Mouse (Mus musculus): ENCODE measurements around the gene Timm13.

The Timm13 gene

DNA sequence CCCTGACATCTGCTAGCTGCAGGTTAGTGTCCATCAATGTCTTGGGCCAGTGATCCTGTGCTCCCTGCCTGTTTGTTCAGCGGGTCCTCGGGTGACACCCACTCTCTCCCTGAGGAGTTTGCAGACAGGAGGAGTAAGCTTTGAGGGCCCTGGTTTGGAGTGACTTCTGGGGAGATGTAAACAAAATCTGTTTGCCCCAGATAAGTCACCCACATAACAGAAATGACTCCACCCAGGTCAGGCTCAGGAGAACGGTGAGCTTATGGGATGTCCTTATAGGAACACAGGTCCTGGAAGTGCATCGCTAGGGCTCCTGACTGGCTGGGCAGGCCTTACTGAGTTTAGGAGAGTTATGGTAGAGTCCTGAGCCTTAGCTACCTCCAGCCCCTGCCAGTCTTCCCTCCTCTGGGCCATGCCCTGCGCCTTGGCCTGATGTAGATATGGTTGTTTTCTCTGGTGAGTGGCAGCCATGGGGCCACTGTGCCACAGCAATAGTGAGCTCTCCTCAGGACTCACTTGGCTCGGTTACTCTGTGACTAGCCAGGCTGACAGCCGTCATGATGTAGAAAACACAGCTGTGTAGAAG lies 42.3 kb downstream of the Timm13 start:
- DNase-seq (ENCODE audit: low spot score): no peak

DNA sequence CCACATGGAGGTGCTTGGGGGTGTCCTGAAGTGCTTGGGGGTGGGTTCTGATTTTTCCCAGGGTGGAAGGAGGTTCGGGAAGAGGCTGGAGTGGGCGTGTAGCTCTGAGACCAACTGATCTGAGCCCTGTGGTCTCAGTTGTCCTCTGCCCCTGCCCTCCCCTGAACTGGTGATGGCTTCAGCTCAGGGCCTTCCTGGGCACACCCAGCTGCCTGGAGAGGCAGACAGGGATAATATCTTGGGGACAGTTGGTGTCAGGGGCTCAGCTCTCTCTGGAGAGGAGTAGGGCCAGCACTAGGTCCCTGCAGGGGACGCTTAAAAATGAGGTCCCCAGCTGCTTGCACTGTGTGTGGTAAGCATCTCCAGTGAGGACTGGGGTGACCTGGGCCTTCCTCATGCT lies 42.9 kb downstream of the Timm13 start:
- DNase-seq (ENCODE audit: low spot score): no peak

DNA sequence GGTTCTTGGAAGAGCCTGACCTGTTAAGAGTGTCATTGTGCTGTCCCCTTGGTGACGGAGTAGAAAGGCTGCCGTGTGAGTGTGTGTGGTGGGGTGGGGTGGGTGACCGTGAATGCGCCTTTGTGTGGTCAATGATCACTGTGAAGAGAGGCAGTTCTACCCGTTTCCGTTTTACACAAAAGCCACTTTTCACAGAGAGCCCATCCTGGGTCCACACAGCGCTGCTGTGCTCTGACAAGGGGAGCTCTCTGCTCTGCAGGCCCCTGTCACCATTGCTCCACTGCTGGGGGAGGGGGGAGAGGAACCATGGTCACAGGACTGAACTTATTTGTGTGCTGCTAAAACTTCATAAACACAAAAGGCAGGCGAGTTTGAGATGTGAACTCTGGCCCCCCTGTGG lies 43.4 kb downstream of the Timm13 start:
- DNase-seq (ENCODE audit: low spot score): no peak

DNA sequence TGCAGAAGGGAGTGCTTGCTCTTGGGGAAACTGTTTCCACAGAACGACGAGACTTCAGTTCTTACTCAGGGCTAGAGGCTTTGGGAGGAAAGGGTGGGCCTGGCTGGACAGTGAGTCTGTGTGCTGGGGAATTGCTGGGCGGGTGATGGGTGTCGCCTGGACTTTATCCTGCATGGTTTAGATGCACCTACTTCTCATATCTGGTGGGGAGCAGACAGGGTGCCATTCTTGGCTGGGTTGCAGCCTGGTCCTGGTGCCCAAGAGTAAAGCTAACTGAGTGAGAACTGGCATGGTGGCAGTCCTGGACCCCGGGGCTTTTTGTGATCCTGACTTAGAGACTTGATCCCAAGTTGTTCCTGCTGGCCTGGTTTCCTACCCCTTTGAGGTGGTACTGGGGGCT lies 43.9 kb downstream of the Timm13 start:
- no peak for DNase-seq (ENCODE audit: low spot score)

DNA sequence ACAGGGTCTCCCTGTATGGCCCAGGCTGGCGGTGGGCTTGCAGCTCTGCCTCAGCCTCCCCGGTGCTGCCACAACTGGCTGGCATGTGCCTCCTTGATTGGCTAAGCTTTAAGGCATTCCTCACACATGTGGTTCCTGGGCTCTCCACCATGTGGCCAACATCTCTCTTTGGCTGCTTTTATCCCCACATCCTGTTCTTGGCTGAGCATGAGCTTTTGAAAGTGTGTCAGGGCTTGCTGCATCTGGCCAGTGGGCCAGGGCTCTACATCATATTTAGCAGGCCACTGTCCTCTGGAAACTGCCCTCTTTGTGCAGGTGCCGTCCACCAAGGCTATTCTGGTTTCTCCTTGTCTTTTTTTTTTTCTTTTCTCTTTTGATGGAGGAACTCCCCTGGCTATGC lies 44.5 kb downstream of the Timm13 start:
- DNase-seq (ENCODE audit: low spot score): no peak

DNA sequence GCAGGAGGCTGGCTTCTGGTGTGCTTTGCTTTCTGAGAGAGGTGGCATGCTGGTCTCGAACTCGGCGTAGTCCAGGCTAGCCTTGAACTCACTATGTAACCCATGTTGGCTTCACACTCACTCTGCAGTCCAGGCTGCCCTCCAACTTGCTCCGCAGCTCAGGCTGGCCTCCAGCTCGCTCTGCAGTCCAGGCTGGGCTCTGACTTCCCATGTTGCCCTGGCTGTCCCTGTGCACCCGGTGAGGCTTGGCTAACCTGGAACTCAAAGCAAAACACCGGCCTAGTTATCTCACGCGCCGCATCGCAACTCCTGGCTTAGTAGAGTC lies 45.1 kb downstream of the Timm13 start:
- no peak for DNase-seq (ENCODE audit: low spot score)

DNA sequence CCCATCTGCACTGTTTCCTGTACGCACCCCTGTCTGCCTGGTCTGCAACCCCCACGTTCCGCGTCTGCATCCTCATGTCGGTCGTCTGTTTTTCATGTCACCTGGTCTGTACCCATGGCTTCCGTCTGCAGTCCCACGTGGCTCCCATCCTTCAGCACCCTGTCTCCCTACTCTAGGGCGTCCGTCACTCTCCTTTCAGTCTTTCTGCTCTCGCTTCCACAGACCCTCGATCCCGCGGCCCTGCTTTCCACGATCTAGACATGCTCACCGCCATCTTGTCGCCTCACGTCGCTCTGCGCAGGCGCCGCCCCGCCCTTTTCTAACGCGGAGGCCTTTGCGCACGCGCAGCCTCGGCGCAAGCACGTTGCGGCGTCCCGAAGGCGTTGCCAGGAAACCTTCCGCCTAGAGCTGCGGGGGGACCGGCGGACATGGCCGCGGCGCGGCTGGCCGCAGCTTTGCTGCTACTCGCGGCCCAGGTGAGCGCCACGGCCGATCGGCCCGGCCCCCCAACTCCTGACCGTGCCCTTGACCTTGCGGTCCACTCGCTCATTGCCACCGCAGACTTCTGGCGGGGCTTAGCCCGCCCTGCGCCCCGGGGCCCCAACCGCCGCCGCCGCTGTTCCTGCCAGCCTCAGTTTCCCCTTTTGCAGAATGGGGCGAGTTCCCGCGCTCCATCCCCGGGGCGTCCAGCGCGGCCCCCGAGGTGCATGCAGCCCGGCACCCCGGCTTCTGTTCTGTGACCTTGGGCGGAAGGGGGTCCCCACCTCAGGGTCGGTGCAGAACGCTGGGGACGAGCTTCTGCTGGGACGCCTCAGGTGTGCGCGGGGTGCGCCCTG lies 45.6 kb downstream of the Timm13 start, which contains the start of the genes Lsm7 and Sppl2b:
Gene Lsm7, minus strand, starts transcription at position 297 of the 836 bp plus-strand sequence.
Gene Sppl2b, plus strand, starts transcription at position 363 of the 836 bp plus-strand sequence.
- DNase-seq (ENCODE audit: low spot score): peak; percentile 99
